25 mouse cellular contexts compared by ENCODE assay signal in genomic region chr13:83473755-83474154, GRCm38 (mm10).
"Had no signal": no experiment of that assay in that cellular context is flagged by ENCODE, and none has a peak within 500 bp of the region (broad histone marks: within the 10 kb centered on the region; RNA-seq: fewer than 3 reads in every experiment).

No protein-coding gene starts in this region.

- H3K27me3 ChIP-seq: heart, embryonic 13.5 days; heart, embryonic 15.5 days; hindbrain, embryonic 13.5 days; hindbrain, embryonic 15.5 days; intestine, embryonic 15.5 days; limb, embryonic 12.5 days had no signal

- H3K4me3 ChIP-seq: gastrocnemius, adult 2 months; heart, adult 2 months; heart, embryonic 13.5 days; heart, embryonic 15.5 days; hindbrain, embryonic 13.5 days; hindbrain, embryonic 15.5 days; intestine, embryonic 15.5 days; layer of hippocampus, adult 2 months; left cerebral cortex, adult 2 months; limb, embryonic 10.5 days; limb, embryonic 12.5 days had no signal

- H3K4me1 ChIP-seq: heart, embryonic 13.5 days; heart, embryonic 15.5 days; hindbrain, embryonic 13.5 days; hindbrain, embryonic 15.5 days; intestine, embryonic 15.5 days; limb, embryonic 10.5 days; limb, embryonic 12.5 days had no signal

- H3K36me3 ChIP-seq: heart, embryonic 13.5 days; heart, embryonic 15.5 days; hindbrain, embryonic 13.5 days; hindbrain, embryonic 15.5 days; intestine, embryonic 15.5 days; limb, embryonic 10.5 days; limb, embryonic 12.5 days had no signal

- H3K27ac ChIP-seq: gastrocnemius, adult 2 months; heart, adult 2 months; heart, embryonic 13.5 days; heart, embryonic 15.5 days; hindbrain, embryonic 13.5 days; hindbrain, embryonic 15.5 days; intestine, embryonic 15.5 days; layer of hippocampus, adult 2 months; left cerebral cortex, adult 2 months; limb, embryonic 10.5 days; limb, embryonic 12.5 days had no signal

- H3K4me2 ChIP-seq: heart, embryonic 11.5 days; heart, embryonic 13.5 days; heart, embryonic 15.5 days; hindbrain, embryonic 13.5 days; hindbrain, embryonic 15.5 days; intestine, embryonic 15.5 days; limb, embryonic 12.5 days had no signal

- DNase-seq: gastrocnemius, adult 2 months; gastrocnemius, postnatal 10 days; gastrocnemius, postnatal 25 days; heart, adult 11 months; heart, adult 2 months; heart, postnatal 14 days; heart, postnatal 36 days; kidney, adult 18-20 months; kidney, adult 8-10 months; kidney, postnatal 10 days; kidney, postnatal 25 days; kidney, postnatal 4 days; liver had no signal

- H3K9me3 ChIP-seq: heart, embryonic 13.5 days; heart, embryonic 15.5 days; hindbrain, embryonic 13.5 days; hindbrain, embryonic 15.5 days; intestine, embryonic 15.5 days; limb, embryonic 10.5 days; limb, embryonic 12.5 days had no signal

- ATAC-seq: inflammation-experienced regulatory T-cells, adult 6 months; intestine, embryonic 15.5 days; intestine, postnatal 0 days had no signal

- H3K9ac ChIP-seq: heart, embryonic 13.5 days; heart, embryonic 15.5 days; hindbrain, embryonic 13.5 days; hindbrain, embryonic 15.5 days; intestine, embryonic 15.5 days; limb, embryonic 12.5 days had no signal
